Mouse (Mus musculus) forebrain, embryonic 15.5 days (tissue): Measurements from ENCODE around the gene Mindy1. TPM values are rescaled to one million over a fixed set of nuclear protein-coding genes. Genes with fewer than 3 reads are reported as not detected.

Experiments used
- polyA plus RNA-seq: library from polyadenylated mRNA; unstranded; fragments of >200 nt; fragmentation: Nextera tagmentation; extraction: Ambion mirVana; gene quantifications from 2 replicates; pipeline ENCODE4 v1.2.1, GENCODE M21; 2015

The Mindy1 gene
- polyA plus RNA-seq, 1 experiment from 2014 or later, result 46.1 TPM

Other genes with a start within 250 kb of the Mindy1 start
- gene Psmd4, start 238.7 kb upstream of the Mindy1 start, polyA plus RNA-seq, result 291 and 296 TPM in 2 replicates
- 20.5 and 21.6 TPM in 2 replicates for gene Pip5k1a, start 174.4 kb upstream of the Mindy1 start, polyA plus RNA-seq
- gene Vps72, start 170.3 kb upstream of the Mindy1 start, polyA plus RNA-seq, result 235 and 247 TPM in 2 replicates
- gene Tmod4, start 156.9 kb upstream of the Mindy1 start, polyA plus RNA-seq, result 0.74 and 1.1 TPM in 2 replicates
- 105 and 108 TPM in 2 replicates for gene Scnm1, start 147.3 kb upstream of the Mindy1 start, polyA plus RNA-seq
- 39.8 and 42.2 TPM in 2 replicates for gene Lysmd1, start 147.3 kb upstream of the Mindy1 start, polyA plus RNA-seq
- gene Tnfaip8l2, start 139.0 kb upstream of the Mindy1 start, polyA plus RNA-seq, result 2.5 and 3.6 TPM in 2 replicates
- gene Sema6c, start 120.9 kb upstream of the Mindy1 start, polyA plus RNA-seq, result 30.4 and 34.1 TPM in 2 replicates
- gene Gabpb2, start 63.4 kb upstream of the Mindy1 start, polyA plus RNA-seq, result 4.8 and 5.9 TPM in 2 replicates
- 88.5 and 90.0 TPM in 2 replicates for gene Cdc42se1, start 52.6 kb upstream of the Mindy1 start, polyA plus RNA-seq
- 254 and 266 TPM in 2 replicates for gene Mllt11, start 49.2 kb upstream of the Mindy1 start, polyA plus RNA-seq
- 0.11 and 0.15 TPM in 2 replicates for gene Gm128, start 39.7 kb upstream of the Mindy1 start, polyA plus RNA-seq
- gene Bnipl, start 30.2 kb upstream of the Mindy1 start, polyA plus RNA-seq, result 0.10 TPM in 1 of 2 replicates, not detected in the other
- 42.0 and 44.4 TPM in 2 replicates for gene Prune1, start 731 bp downstream of the Mindy1 start, polyA plus RNA-seq
- 0.47 and 0.61 TPM in 2 replicates for gene Anxa9, start 25.8 kb downstream of the Mindy1 start, polyA plus RNA-seq
- 96.7 and 101 TPM in 2 replicates for gene Cers2, start 33.4 kb downstream of the Mindy1 start, polyA plus RNA-seq
- 45.2 and 48.8 TPM in 2 replicates for gene Setdb1, start 75.9 kb downstream of the Mindy1 start, polyA plus RNA-seq
- not detected in 2 replicates for gene 4930558C23Rik, start 121.5 kb downstream of the Mindy1 start, polyA plus RNA-seq
- 25.7 and 25.9 TPM in 2 replicates for gene Arnt, start 153.0 kb downstream of the Mindy1 start, polyA plus RNA-seq
- 3.7 and 4.3 TPM in 2 replicates for gene Ctsk, start 217.9 kb downstream of the Mindy1 start, polyA plus RNA-seq
- gene Ctss, start 245.4 kb downstream of the Mindy1 start, polyA plus RNA-seq, result 11.9 and 13.9 TPM in 2 replicates